Mouse (Mus musculus) embryonic facial prominence, embryonic 11.5 days (tissue): ENCODE results near the gene Luc7l. TPM values are rescaled to one million over a fixed set of nuclear protein-coding genes. Genes with fewer than 3 reads are reported as not detected.

Source experiments
- ATAC-seq: fragments of 200-750 bp; cut with Nextera tagmentation; replicated peaks from 2 replicates; pipeline ENCODE4 v1.8.0; 2017; ENCODE audit warnings: low read depth; ENCODE audit not compliant: insufficient number of reproducible peaks, low FRiP score, low TSS enrichment
- DNase-seq: peaks from one replicate; pipeline ENCODE4 v3.0.0-alpha.2; 2015; ENCODE audit warnings: low spot score
- H3K27ac ChIP-seq: fragments of 300-500 bp; sonication (generic); replicated peaks from 2 replicates; pipeline ENCODE4 v1.5.1; 2014; ENCODE audit warnings: mild to moderate bottlenecking, low read depth, low read length, control low read depth
- H3K27me3 ChIP-seq: fragments of 300-500 bp; sonication (generic); 2 replicates; pipeline ENCODE4 v1.6.1; 2014; ENCODE audit warnings: mild to moderate bottlenecking, low read length, moderate library complexity, mixed read lengths; ENCODE audit not compliant: control insufficient read depth, insufficient read depth
- H3K36me3 ChIP-seq: fragments of 300-500 bp; sonication (generic); replicated peaks from 2 replicates; pipeline ENCODE4 v1.6.1; 2014; ENCODE audit warnings: low read depth, mild to moderate bottlenecking, low read length, moderate library complexity, mixed read lengths; ENCODE audit not compliant: control insufficient read depth, insufficient read depth
- H3K4me1 ChIP-seq: fragments of 300-500 bp; sonication (generic); 2 replicates; pipeline ENCODE4 v1.6.1; 2014; ENCODE audit warnings: low read length, mixed read lengths; ENCODE audit not compliant: control insufficient read depth, insufficient read depth
- H3K4me2 ChIP-seq: fragments of 300-500 bp; sonication (generic); 2 replicates; pipeline ENCODE4 v1.6.1; 2014; ENCODE audit warnings: low read depth, mild to moderate bottlenecking, control low read depth, low read length, moderate library complexity
- H3K4me3 ChIP-seq: fragments of 300-500 bp; sonication (generic); 2 replicates; pipeline ENCODE4 v1.5.1; 2014; ENCODE audit warnings: low read depth, low read length, control low read depth
- H3K9ac ChIP-seq: fragments of 300-500 bp; sonication (generic); replicated peaks from 2 replicates; pipeline ENCODE4 v1.6.1; 2014; ENCODE audit warnings: mild to moderate bottlenecking, control low read depth, low read length
- H3K9me3 ChIP-seq: fragments of 300-500 bp; sonication (generic); replicated peaks from 2 replicates; pipeline ENCODE4 v1.6.1; 2016; ENCODE audit warnings: mild to moderate bottlenecking, low read length, inconsistent platforms, mixed read lengths; ENCODE audit not compliant: control insufficient read depth
- WGBS: fragments of 180-500 bp; shearing (Covaris S2); extraction: QIAGEN DNeasy Blood & Tissue Kit; methylation state at CpG from one replicate; pipeline ENCODE4 v1.1.7; 2014; 5-methylcytosine and 5-hydroxymethylcytosine counted together
- polyA plus RNA-seq: library from polyadenylated mRNA; unstranded; fragments of >200 nt; fragmentation: Nextera tagmentation; extraction: Ambion mirVana; gene quantifications from 2 replicates; pipeline ENCODE4 v1.2.1, GENCODE M21; 2014

The Luc7l gene
- polyA plus RNA-seq, 1 experiment from 2014 or later = 147 TPM

DNA sequence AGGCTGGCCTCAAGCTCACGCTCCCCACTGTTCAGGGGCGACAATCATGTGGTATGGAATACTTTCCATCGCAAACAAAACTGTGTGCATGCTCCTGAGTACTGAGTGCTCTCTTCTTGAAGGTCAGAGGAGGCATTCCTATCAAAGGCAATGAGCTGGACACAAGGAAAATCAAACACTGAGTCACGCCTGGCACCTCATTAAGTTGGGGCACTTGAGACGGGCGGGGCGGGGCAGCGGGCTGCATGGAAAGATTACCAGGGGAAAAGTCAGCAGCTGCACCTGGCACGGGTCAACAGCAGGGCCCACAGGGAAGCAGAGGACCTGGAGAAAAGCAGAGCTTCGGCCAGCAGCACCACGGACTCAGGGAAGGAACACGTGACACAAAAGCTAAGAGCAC is 27.5 kb upstream of the Luc7l start:
- 83% methylated on average over 12 of the region's 12 CpGs for WGBS
- Histone ChIP-seq H3K4me1 (no peaks in the 10 kb centered on the region), H3K4me2 (no peak overlapping the region), H3K9me3 (no peaks in the 10 kb centered on the region), H3K27me3 (no peaks in the 10 kb centered on the region), H3K9ac (no peak overlapping the region), H3K27ac (no peak overlapping the region), H3K4me3 (no peak overlapping the region), H3K36me3 (no peaks in the 10 kb centered on the region)
- DNase-seq (no peak), ATAC-seq (no peak)

GRCm38 (mm10) chr17:26229776-26230175 is 22.9 kb upstream of the Luc7l start:
- DNase-seq = no peak

DNA sequence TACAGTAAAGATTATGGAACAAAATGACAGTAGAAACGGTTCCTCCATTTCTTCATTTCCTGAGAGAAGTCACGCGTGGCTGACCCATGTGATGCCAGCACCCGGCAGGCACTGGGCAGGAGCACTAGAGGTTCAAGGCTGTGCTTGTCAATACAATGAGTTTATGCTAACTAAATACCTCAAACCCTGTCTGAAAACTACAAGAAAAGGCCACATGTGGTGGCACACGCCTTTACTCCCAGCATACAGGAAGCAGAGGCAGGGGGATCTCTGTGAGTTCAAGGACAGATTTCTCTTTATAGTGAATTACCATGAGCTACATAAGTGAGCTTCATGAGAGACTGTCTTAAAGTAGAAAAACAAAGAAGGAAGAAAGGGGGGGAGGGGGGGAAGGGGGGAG is 21.5 kb upstream of the Luc7l start:
- no peak overlapping the region for H3K27ac ChIP-seq
- no peak overlapping the region for H3K9ac ChIP-seq
- DNase-seq (no peak), ATAC-seq (no peak)
- 83% methylated on average over 5 of the region's 5 CpGs for WGBS
- H3K36me3 ChIP-seq = no peaks in the 10 kb centered on the region
- no peaks in the 10 kb centered on the region for H3K4me1 ChIP-seq
- H3K9me3 ChIP-seq = no peaks in the 10 kb centered on the region
- no peak overlapping the region for H3K4me2 ChIP-seq
- H3K4me3 ChIP-seq = no peak overlapping the region
- H3K27me3 ChIP-seq = no peaks in the 10 kb centered on the region

More at GRCm38 (mm10) chr17:26229776-26230175, 22.9 kb upstream of the Luc7l start:
- WGBS = 92% methylated on average over 5 of the region's 5 CpGs
- ATAC-seq = no peak
- Histone ChIP-seq H3K4me2 (no peak overlapping the region), H3K4me1 (no peaks in the 10 kb centered on the region), H3K27ac (no peak overlapping the region), H3K4me3 (no peak overlapping the region), H3K27me3 (no peaks in the 10 kb centered on the region), H3K36me3 (no peaks in the 10 kb centered on the region), H3K9me3 (no peaks in the 10 kb centered on the region), H3K9ac (no peak overlapping the region)

DNA sequence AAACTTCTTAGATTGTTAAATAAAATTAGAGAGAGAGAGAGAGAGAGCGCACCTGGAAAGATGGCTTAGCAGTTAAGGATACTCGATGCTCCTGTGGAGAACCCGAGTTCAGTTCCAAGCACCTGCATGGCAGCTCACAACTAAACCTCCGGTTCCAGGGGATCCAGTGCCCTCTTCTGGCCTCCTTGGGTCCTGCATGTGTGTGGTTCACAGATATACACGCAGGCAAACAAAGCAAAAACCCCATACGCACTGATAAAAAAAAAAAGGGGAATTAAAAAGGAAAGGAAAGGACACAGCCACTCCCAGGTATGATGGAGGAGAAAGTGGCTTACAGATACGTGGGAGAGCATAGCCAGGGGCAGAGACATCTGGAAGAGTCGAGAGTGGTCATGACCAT is 19.8 kb upstream of the Luc7l start:
- Histone ChIP-seq H3K4me3 (no peak overlapping the region), H3K4me2 (no peak overlapping the region), H3K4me1 (no peaks in the 10 kb centered on the region), H3K27me3 (no peaks in the 10 kb centered on the region), H3K9me3 (no peaks in the 10 kb centered on the region), H3K27ac (no peak overlapping the region), H3K9ac (no peak overlapping the region), H3K36me3 (no peaks in the 10 kb centered on the region)
- DNase-seq = no peak
- ATAC-seq = no peak
- 70% methylated on average over 8 of the region's 8 CpGs for WGBS

DNA sequence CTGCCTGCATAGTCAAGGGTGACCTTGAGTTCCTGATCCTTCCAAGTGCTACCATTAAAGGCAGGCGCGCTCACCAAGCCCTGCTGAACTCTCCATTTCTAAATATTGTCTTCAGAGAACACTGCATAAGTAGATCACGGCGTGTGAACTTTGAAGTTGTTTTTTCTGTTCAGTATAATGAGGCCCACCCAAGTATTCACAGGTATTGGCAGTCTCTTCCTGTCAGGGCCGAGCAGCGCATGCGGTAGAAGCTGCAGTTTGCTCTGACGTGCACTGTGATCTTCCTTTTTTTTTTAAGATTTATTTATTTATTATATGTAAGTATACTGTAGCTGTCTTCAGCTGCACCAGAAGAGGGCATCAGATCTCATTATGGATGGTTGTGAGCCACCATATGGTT is 18.3 kb upstream of the Luc7l start:
- H3K4me3 ChIP-seq = no peak overlapping the region
- no peaks in the 10 kb centered on the region for H3K27me3 ChIP-seq
- 91% methylated on average over 8 of the region's 8 CpGs for WGBS
- H3K4me2 ChIP-seq = no peak overlapping the region
- no peak for ATAC-seq
- no peaks in the 10 kb centered on the region for H3K36me3 ChIP-seq
- no peak overlapping the region for H3K9ac ChIP-seq
- H3K27ac ChIP-seq = no peak overlapping the region
- DNase-seq = no peak
- H3K4me1 ChIP-seq = no peaks in the 10 kb centered on the region
- no peaks in the 10 kb centered on the region for H3K9me3 ChIP-seq

DNA sequence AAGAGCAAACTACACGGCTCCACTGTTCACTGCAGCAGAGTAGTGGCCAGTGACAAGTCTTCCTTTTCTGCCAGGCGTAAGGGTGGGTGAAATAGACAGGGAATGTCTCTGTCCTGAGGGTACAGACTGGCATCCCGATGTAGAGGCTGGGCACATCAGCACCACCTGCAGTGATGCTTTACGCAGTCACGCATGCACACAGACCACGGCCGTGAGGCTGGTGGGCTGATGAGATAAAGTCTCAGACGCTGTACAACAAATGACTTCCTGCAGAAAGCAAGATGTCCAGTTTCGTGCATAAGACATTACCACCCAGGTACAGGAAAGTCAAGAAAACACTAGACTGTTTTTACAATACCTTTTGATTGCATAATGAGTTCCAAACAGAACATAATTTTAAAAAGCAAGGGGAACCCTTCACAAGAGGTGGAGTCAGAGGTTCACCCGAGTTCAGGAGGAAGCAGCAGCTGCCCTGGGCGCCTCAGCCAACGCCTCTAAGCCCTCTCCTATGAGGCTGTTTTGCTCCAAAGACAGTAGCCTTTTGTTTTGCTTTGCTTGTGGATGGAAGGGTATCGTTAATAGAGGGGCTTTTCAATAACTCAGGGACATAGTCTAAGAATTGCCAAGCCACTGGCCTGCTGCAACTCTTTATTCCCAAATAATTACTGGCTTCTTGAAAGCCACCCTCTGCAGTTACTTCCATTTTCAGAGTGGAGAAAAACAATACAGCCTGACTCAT is 17.4 kb upstream of the Luc7l start:
- H3K9ac ChIP-seq = no peak overlapping the region
- H3K4me3 ChIP-seq = no peak overlapping the region
- H3K4me1 ChIP-seq = no peaks in the 10 kb centered on the region
- ATAC-seq (no peak), DNase-seq (no peak)
- no peaks in the 10 kb centered on the region for H3K9me3 ChIP-seq
- WGBS = 41% methylated on average over 13 of the region's 13 CpGs
- no peaks in the 10 kb centered on the region for H3K27me3 ChIP-seq
- no peaks in the 10 kb centered on the region for H3K36me3 ChIP-seq
- H3K27ac ChIP-seq = no peak overlapping the region
- no peak overlapping the region for H3K4me2 ChIP-seq

DNA sequence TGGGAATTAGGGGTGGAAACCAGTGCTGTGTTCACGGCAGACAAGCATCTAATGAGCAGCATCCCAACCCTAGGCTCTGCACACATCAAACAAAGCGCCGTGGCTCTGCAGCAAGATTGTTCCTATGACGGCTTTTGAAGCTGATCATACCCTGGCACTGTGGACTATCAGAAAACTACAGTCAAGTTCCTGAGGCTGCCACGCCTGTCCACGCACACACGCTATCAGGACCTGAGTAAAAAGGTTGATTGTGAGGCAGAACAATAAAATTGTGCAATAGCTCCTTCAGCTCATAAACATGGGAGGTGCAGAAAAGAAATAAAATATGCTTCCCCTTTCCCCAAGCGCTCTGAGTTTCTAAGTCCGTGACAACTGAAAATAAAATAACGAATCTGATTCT is 15.0 kb upstream of the Luc7l start:
- H3K4me2 ChIP-seq = no peak overlapping the region
- H3K27ac ChIP-seq = no peak overlapping the region
- ATAC-seq (no peak), DNase-seq (no peak)
- 88% methylated on average over 10 of the region's 10 CpGs for WGBS
- no peaks in the 10 kb centered on the region for H3K36me3 ChIP-seq
- H3K4me3 ChIP-seq = no peak overlapping the region
- no peaks in the 10 kb centered on the region for H3K27me3 ChIP-seq
- H3K9me3 ChIP-seq = no peaks in the 10 kb centered on the region
- no peaks in the 10 kb centered on the region for H3K4me1 ChIP-seq
- H3K9ac ChIP-seq = no peak overlapping the region

GRCm38 (mm10) chr17:26239551-26239950 is 13.1 kb upstream of the Luc7l start:
- Histone ChIP-seq H3K36me3 (no peaks in the 10 kb centered on the region), H3K4me3 (no peak overlapping the region), H3K4me2 (no peak overlapping the region), H3K27ac (no peak overlapping the region), H3K4me1 (no peaks in the 10 kb centered on the region; the same call in 1 of the 2 replicates), H3K9ac (no peak overlapping the region), H3K9me3 (no peaks in the 10 kb centered on the region), H3K27me3 (no peaks in the 10 kb centered on the region)
- no peak for DNase-seq
- no peak for ATAC-seq
- 61% methylated on average over 2 of the region's 2 CpGs for WGBS
